Mouse (Mus musculus): ENCODE results near the gene Cwc22.

Gene Cwc22

DNA sequence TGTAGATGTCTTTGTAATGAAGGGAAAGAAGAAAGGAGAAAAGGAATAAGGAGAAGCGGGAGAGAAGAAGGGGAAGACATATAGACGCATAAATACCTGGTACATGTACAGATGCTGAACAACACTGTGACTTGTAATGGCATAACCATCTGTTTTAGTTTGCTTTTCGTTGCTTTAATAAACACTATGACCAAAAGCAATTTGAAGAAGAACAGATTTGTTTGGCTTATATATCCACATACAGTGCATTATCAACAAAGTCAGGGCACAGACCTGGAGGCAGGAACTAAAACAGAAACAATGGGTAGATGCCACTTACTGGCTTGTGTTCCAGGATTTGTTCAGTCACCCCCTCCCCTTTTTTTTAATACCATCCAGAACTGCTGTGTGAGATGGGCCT is 24.4 kb upstream of the Cwc22 start:
- intact Hi-C loops (cut with DNase I): no loop called here

DNA sequence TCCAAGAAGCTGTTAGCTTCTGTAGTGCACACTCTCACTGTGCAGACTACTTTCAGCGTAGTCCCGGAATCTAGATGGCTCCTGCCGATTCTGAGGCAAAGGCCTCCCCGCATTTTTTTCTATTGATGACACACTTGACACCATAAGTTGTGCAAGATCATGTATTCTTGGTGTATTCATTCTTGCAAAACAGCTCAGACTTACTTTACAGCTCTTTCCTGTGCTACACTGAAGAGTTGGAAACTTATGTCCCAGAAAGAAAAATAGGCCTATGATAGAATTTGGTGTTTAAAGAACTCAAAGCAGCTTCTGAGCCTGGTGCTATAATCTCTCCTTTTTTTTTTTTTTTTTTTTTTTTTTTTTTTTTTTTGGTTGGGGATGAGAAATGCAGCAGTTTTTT is 23.8 kb upstream of the Cwc22 start:
- intact Hi-C loops (cut with DNase I): no loop called here

DNA sequence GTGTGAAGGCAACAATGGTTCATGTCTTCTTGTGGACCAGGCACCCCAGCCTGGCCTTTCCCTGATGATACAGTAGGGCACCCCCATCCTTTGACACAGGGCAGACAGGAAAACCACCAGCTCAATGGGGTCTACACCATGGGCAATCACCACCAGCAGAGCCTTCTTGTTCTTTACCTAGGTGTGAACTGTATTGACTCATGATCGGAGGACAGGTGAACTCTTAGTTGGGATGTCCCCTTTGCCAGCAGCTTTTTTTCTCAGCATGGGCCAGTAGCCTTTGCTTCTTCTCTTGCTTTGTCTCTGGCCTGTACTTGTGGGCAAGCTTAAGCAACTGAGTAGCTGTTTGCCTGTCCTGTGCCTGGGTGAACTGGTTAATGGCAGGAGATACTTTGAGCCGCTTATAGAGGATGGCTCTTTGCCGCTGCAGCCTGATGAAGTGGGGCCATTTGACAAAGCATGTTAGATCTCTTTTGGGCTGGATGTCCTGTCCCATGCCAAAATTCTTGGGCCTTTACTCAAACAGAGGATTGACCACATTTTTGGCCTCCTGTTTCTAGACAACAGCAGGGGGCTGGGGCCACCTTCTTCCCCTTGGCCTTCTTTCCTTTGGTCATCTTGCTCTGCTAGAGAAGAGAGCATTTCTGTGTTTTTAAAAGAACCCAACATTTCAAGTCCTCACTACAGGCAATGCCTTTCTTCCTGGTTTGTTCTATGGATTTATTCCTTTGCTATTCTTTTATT is 16.4 kb upstream of the Cwc22 start:
- intact Hi-C loops (cut with DNase I): no loop called here

DNA sequence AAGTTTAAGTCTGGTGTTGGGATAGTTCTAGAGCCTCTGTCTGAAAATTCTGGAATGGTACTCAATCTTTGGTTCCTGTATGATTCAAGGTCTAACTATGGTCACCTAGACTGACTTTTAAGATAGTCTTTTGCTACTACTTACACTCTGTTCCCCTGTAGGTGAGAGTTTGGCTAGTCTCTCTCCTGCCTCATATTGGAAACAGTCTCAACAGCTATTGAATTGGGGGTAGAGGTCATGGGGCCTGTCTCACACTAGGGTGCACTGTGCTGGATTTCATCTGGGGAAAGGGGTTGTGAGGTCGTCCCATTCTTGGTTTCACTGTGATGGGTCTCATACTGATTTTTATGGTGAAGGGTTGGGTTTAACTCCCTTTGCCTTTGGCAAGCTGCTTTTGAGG is 15.1 kb upstream of the Cwc22 start:
- intact Hi-C loops (cut with DNase I): no loop called here

DNA sequence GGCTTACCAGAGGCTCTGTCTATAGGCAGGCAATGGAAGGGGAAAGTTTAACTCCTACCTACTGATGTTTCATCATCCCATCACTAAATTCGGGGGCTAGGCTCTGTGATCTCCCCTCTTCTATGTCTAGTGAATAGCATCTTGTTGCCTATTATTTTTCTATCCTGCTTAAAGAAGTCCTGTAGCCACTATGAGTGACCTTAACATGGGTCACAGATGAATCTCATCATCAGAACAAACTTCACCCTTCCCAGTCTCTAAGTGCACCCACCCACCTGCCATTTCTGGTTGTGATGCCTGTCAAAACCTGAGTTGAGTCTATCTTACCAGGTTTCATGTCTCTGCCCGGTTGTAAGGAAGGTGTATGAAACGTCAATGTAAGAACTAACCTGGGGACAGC is 14.5 kb upstream of the Cwc22 start:
- intact Hi-C loops (cut with DNase I): no loop called here

DNA sequence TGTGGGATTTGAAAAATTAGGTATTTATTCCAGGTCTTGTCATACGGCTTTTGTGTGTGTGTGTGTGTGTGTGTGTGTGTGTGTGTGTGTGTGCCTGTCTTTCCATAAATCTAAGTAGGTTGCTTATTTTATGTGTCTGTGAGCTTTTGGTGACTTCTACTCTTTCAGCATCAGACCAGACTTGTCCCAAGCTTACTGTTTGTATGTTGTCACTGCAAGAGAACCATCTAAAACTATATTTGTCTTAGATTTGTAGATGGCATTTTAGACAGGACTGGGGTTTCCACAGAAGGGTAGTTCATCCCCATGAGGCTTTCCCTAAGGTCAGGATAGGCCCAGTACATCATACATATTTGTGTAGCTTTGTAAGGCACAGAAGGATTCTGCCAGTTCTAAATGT is 13.2 kb upstream of the Cwc22 start:
- intact Hi-C loops (cut with DNase I): no loop called here

DNA sequence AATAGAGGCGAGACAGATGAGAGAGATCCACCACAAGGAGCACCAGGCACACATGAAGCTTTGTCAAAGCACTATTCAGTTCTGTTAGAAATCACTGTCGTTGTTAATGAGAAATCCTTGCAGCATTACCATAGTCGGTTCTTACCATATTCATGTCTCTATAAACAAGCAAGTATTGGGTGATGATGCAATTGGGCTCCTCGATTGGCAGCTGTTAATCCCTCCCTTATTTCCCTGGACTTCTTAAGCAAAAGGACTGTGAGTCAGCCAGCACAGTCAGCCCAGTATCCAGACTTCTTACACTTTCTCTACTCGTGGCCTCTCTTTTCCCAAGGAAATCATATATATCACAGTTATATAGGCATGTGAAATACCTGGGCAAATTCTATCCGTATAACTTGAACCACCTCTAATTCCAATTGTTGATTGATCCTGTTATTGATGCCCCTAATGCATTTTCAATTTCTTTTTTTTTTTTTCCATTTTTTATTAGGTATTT is 5.3 kb upstream of the Cwc22 start:
- intact Hi-C loops (cut with DNase I): no loop called here

DNA sequence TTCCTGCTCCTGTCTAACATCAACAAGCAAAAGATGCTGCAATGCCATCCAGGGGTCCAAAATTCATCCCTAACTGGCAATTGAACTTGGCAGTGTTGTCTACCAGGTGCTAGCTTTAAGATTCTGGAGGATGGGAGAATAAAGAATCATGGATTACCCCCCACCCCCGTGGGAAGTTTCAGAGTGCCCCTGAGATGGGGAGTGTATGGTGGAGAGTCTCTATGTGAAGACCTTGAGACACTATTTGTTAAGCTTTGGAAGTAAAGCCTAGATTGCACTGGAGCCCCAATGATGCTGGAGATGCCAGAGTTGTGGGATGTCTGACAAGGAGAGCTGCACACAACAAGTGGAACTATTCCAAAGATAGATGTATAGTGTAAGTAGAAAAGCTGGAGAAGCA is 3.9 kb upstream of the Cwc22 start:
- intact Hi-C loops (cut with DNase I): no loop called here

DNA sequence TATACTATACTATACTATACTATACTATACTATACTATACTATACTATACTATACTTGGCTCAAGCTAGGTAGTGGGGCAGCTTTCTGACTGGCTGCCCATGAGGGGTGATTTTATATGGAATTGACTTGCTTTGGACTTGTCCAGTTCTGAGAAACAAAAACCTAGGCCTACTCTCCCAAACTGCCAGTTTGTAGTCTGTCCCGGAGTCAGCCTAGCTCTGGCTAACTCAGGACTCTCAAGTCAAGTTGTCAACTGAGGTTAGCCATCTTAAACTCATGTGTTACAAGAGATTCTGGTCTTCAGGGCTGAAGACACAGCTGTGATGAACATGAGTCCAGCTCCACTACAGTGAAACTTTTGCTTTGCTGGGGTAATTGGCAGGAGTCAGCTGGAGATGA is 3.3 kb upstream of the Cwc22 start:
- intact Hi-C loops (cut with DNase I): no loop called here

DNA sequence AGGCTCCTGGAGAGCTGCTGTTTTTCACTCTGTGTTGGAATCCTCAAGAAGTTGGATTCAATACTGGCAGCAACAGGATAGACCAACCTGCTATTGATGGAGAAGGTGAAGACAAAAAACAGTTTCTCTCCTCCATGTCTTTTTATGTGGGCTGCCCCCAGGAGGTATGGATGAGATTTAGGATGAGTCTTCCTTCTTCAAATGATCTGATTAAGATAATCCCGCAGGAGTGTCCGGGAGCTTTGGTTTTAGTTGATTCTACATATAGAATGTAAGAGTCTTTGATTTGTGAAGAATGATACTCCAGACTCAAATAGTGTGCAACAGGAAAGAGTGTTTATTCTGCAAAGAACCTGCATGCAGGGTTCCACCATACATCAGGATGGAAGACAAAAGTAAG is 2.7 kb upstream of the Cwc22 start:
- intact Hi-C loops (cut with DNase I): no loop called here

DNA sequence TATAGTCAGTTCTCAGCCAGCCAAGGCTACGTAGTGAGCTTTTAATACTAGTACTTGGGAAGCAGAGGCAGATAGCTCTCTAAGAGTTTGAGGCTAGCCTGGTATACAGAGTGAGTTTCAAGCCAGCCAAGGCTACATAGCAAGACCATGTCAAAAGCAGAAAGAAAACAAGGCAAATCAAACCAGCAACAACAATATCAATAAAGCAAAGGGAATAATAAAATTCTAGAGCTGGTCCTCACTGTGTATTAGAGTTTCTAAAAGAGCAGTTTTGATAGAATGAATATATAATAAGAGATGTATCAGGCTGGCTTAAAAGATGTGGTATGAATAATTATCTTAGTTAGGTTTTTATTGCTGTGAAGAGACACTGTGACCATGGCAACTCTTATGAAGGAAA is 2.0 kb upstream of the Cwc22 start:
- intact Hi-C loops (cut with DNase I): no loop called here

DNA sequence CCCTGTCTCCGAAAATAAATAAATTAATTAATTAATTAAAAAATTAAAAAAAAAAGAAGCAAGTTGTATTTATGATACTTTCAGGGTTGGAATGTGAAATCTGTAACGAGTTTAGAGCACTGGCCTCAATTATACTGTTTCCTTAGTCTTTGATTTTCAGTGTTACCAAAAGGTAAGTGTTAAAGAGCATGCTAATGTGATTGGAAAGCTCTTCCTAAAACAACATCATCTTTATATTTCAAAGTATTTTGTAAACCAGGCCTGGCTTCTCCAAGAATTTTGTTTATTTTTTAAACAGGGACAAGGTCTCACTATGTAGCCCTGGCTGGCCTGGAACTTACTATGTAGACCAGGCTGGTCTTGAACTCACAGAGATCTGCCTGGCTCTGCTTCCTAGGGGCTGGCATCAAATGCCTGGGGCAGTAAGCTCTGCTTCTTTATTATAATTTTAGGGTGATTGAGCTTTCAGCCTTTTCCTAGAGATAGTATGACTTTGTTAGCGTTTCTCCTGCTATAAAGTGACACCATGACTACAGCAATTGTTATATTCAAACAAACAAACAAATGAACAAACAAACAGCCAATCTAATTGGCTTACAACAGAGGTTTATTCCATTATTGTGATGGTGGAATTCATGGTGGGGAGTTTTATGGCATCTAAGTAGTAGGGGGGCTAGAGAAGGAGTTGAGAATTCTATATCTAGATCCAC is 1.1 kb upstream of the Cwc22 start:
- intact Hi-C loops (cut with DNase I): no loop called here

DNA sequence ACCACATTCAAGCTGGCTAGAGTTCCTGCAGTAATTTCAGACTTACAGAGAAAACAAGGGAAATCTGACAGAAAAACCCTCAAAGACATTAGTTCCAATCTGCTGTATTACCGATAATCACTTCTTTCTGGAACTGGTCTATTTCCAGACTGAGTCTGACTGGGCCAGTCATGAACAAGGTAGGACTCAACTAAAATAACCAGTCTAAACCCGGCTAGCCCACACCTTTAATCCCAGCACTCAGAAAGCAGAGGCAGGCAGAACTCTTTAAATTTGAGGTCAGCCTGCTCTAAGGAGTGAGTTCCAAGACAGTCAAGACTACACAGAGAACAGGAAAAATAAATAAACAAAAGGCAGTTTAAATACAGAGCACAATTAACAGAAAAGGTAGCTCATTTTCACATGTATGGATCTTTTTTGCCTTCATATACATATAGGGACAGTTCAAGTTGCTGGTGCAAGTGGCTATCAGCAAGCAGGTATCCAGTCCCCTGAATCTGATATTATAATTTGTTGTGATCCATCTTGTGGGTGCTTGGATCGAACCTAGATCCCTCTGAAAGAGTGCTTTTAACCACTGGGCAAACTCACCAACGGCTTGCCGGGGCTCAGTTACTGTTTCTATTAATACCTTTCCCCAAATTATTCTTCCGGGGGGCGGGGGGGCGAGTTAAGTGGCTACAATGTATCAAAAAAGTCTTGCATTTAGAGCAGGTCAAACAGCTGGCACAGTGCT is 1.1 kb downstream of the Cwc22 start:
- intact Hi-C loops (cut with DNase I): no loop called here

DNA sequence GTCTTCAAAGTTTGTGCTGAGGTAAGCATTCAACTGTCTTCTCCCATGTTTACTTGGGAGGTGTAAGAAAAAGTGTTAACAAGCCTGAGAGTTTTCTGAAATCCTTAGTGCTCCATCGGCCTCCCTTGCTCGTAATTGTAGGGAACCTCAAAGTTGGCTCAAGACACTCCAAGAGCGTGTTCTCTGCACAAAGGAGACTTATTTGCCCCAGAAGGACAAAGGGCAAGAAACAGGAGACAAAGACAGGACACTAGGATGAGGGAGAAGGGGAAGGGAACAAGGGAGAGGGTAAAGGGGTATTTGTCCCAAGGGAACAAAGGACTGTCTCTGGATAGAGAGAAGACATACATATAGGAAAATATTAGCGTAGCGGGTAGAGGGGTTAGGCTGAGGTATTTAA is 1.9 kb downstream of the Cwc22 start:
- intact Hi-C loops (cut with DNase I): no loop called here

DNA sequence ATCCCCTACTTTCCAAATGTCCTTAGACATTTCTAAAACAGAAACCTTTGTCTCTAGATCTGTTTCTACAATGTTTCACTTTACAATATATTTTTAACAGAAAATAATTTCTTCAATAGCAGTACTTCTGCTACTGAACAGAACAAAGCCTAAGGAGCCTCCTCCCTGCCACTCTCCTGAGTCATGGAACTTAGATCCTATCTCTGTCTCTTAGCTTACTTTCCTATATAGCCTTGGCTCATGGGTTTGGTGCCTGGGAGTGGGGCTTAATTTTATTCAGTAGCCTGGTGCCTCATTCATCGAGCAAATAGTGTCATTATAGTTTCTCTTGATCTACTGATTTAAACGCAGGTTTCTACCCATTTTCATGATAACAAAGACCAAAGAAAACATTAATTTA is 4.2 kb downstream of the Cwc22 start:
- intact Hi-C loops (cut with DNase I): no loop called here

DNA sequence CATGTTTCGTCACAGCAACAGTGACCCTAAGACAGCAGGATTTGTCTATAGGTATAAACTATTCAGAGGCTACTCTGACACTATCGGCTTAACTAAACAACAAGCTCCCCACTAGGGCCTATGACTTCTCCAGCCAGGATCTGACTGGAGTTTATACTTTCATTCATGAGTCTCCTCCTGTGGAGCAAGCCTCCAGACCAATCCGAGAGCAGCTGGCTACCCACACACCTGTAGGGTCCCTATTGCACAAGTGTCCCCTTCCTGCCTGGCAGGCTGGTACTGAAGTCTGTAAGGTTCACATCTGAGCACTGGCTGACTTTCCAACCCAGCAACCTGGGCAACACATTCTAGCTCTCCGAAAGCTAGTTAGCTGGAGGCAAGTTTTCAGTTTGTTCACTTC is 7.9 kb downstream of the Cwc22 start:
- intact Hi-C loops (cut with DNase I): no loop called here

DNA sequence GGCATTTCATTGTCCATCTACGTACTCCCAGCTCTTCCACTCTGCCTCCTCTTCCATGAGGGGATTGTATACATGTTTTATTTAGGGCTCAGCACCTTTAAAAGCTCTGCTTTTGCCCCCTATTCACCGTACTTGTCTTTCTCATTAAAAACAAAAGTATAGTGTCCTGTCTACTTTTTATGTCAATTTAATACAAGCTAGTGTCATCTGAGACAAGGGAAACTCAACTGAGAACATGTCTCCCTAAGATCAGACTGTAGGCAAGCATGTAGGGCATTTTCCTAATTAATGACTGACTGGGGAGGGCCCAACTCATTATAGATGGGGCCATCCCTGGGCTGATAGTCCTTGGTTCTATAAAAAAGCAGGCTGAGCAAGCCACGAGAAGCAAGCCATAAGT is 8.4 kb downstream of the Cwc22 start:
- intact Hi-C loops (cut with DNase I): no loop called here

DNA sequence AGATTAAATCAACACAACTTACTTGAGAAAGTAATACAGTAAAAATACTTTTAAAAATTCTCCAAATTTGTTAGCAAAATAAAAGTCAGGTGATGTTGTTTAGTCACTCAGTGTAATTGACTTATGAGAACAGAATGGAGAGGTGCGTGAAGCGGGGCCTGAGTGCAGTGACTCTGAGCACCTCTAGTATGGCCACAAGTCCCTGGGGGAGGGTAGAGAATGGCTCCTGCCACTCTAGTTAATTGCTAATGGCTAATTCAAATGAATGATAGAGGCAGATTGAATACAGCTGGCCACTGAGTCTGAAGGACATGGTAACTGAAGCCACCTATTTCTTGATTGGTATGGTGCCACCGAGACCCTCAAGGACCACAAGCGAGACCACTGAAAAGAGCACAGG is 12.0 kb downstream of the Cwc22 start:
- intact Hi-C loops (cut with DNase I): no loop called here

DNA sequence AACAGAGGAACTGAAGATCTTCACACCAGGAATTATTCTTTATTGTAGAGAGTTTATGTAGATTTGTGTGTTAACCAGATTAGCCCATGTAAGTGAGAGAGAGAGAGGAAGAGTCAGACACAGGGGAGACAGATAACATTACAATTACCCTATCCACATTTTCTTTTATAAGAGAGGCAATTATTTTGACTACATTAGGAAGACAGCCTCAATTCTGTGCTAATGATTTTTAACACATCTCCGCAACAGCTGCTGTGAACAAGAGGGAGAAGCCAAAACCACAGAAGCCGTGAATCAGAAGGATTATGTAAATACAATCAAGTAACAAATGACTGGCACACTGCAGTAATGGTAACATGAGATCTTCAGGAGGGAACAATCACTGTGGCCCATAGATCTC is 12.5 kb downstream of the Cwc22 start:
- intact Hi-C loops (cut with DNase I): no loop called here

DNA sequence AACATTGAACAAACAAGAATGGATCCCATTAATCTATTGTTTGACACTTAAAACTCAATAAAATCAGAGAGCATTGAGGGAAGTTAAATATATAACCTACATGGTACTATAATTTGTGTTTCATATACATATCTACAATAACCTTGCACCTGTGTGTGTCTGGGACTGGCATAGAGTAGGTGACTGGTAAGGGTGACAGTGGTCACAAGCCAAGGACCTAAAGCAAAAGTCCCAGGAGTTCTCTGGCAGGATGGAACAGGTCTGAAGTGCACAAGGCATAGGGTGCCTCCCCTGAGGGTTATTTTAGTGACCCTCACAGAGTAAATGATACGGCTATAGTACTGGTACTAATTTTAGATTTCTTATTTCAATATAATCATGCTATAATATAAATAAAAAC is 14.2 kb downstream of the Cwc22 start:
- intact Hi-C loops (cut with DNase I): no loop called here

DNA sequence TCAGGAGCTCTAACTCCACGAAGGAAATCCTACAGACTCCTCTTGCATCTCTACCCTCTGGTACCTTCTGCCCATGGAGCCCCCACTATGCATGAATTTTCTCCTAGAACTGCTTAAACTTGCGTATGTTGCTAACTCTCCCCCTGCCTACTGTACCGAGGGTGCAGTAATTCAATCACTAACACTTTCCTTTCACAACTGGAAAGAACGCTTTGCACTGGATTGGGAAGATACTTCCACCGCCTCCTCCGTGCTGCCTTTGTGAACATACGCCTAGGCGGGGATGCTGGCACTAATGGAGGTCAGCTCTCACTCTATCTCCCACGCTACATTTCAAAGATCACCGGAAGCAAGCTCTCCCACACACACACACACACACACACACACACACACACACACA is 17.8 kb downstream of the Cwc22 start:
- intact Hi-C loops (cut with DNase I): no loop called here

DNA sequence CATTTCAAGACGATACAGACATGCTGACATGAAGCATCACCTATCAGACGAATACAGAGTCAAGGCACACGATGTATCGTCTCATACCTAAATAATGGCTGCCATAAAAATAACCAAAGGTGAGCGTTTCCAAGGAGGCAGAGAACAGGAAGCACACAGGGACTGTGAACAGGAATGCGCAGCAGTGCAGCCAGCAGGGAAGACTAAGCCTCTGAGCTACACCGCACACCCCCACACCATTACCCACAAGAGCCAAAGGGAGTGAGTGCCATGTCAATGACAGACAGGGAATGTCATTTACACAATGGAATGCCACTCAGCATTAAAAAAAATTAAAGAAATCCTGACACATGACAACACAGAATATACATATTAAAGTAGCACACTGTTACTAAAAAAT is 19.7 kb downstream of the Cwc22 start:
- intact Hi-C loops (cut with DNase I): no loop called here

Data from adrenal gland (tissue).